Mouse (Mus musculus) effector memory CD4-positive, alpha-beta T cell, adult 7 months (primary cell): ENCODE data around the gene Krcc1. TPM values are rescaled to one million over a fixed set of nuclear protein-coding genes. Genes with fewer than 3 reads are reported as not detected.

Experiments used
- polyA plus RNA-seq: library from polyadenylated mRNA; unstranded; fragments of 100-300 nt; shearing (Covaris generic); gene quantifications from one replicate; pipeline ENCODE4 v1.2.1, GENCODE M21; 2017

Krcc1 gene
- 51.7 TPM for polyA plus RNA-seq

DNA sequence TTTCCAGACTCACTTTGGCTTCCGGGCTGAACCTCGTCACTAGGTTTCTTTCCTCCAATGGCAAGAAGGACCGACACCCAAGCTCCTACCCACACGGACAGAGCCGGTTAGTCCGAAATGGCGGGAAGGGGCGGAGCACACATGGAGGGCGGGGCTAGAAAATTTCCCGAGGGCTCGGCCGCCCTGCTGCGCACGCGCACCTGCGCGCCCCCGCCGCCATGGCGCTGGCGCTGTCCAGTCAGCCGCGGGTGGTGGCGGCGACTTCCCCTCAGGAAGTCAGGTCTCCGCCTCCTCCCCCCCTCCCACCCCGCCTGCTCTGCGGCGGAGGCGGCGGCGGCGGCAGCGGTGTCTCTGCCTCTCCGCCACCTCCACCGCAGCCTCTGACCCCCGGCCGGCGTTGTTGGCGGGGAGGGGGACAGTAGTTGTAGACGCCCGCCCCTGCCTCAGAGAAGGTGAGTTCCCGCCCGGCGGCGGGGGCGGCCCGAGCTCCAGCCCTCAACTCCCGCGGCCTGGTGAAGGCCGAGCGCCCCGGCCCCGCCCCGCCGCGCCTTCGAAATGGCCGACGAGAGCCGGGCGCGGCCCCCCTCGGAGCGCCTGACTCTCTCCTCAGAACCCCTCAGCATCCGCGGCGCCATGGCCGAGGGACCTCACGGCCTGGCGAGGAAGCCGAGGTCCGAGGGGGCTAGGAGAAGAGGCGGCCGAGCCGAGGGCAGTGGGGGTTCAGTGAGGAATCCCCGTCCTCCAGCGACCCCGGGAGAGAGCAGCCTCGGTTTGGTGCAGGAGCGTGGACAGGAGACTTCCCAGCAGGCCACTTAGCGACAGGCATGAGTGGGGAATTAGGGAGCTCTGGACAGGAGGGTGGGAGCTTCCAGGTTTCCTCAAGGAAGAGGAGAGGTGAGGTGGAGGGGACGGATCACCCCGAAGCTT lies at the start of gene Krcc1:
Gene Krcc1, plus strand, starts transcription at position 289 of the 927 bp plus-strand sequence.

DNA sequence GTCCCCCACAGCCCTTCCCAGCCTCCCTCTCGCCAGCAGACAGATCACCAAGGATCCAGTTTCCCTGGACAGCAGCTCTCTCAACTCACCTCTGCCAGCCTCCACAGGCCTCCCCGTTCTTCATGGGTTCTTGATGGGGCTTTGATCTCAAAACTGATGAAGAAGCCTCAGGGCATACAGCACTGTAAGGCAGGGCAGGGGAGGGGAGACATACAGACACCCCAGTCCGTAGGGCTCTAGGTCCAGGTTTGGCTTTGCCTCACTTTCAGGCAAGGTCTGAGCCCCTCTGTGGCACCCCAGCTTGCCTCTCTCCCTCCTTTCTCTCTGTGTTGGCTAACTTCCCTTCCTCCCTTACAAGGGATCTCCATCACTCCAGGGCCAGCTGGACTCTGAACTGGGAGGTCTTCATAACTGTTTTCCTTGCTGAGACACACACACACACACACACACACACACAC lies 50.4 kb downstream of the Krcc1 start, which contains the start of gene Smyd1:
Gene Smyd1, minus strand, starts transcription at position 408 of the 458 bp plus-strand sequence.

DNA sequence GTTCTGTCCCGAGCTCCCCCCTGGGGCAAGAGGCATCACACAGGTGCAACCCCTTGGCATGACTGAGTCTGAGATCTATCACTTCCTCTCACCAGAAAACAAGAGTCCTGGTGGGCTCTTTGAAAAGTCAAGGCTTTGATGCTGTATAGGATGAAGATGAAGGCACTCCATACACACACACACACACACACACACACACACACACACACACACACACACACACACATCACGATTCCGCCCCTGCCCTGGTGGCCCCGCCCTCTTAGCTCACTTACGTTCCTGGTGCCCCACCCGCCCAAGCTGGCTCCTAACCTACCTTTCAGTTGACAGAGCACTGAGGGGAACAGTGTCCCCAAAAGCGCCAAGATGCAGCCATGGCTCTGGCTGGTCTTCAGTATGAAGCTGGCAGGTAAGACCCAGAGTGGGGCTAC lies 51.0 kb downstream of the Krcc1 start, which contains the start of gene Cd8b1:
Gene Cd8b1, plus strand, starts transcription at position 298 of the 431 bp plus-strand sequence.

Other genes with a start within 250 kb of the Krcc1 start
- not detected for gene Thnsl2, start 127.2 kb upstream of the Krcc1 start, polyA plus RNA-seq
- gene Fabp1, start 71.8 kb upstream of the Krcc1 start, polyA plus RNA-seq = not detected
- not detected for gene Smyd1, start 50.6 kb downstream of the Krcc1 start, polyA plus RNA-seq
- gene Cd8b1, start 51.1 kb downstream of the Krcc1 start, polyA plus RNA-seq = 4.0 TPM
- gene Cd8a, start 101.8 kb downstream of the Krcc1 start, polyA plus RNA-seq = not detected
- 28.2 TPM for gene Rmnd5a, start 169.0 kb downstream of the Krcc1 start, polyA plus RNA-seq
- gene Rnf103, start 222.2 kb downstream of the Krcc1 start, polyA plus RNA-seq = 60.9 TPM